Mouse (Mus musculus): ENCODE results near the gene 3100002H09Rik. TPM values are rescaled to one million over a fixed set of nuclear protein-coding genes. Genes with fewer than 3 reads are reported as not detected.

The 3100002H09Rik gene
- polyA plus RNA-seq, 1 experiment from 2014 or later, result not detected

Other genes with a start within 250 kb of the 3100002H09Rik start
- gene Pou3f1, start 46.0 kb upstream of the 3100002H09Rik start, polyA plus RNA-seq (2014; fragmentation: Nextera tagmentation; extraction: Ambion mirVana), result 14.8 and 15.3 TPM in 2 replicates
- 34.5 and 42.0 TPM in 2 replicates for gene Utp11, start 82.8 kb upstream of the 3100002H09Rik start, polyA plus RNA-seq (2014; fragmentation: Nextera tagmentation; extraction: Ambion mirVana)
- gene Fhl3, start 89.9 kb upstream of the 3100002H09Rik start, polyA plus RNA-seq (2014; fragmentation: Nextera tagmentation; extraction: Ambion mirVana), result 1.4 TPM in 2 replicates
- gene Sf3a3, start 104.0 kb upstream of the 3100002H09Rik start, polyA plus RNA-seq (2014; fragmentation: Nextera tagmentation; extraction: Ambion mirVana), result 118 TPM in 2 replicates
- 20.8 and 22.1 TPM in 2 replicates for gene Inpp5b, start 131.0 kb upstream of the 3100002H09Rik start, polyA plus RNA-seq (2014; fragmentation: Nextera tagmentation; extraction: Ambion mirVana)
- 12.7 and 13.6 TPM in 2 replicates for gene Mtf1, start 191.3 kb upstream of the 3100002H09Rik start, polyA plus RNA-seq (2014; fragmentation: Nextera tagmentation; extraction: Ambion mirVana)
- gene Yrdc, start 239.9 kb upstream of the 3100002H09Rik start, polyA plus RNA-seq (2014; fragmentation: Nextera tagmentation; extraction: Ambion mirVana), result 57.1 and 62.4 TPM in 2 replicates
- 78.0 and 90.7 TPM in 2 replicates for gene 1110065P20Rik, start 240.4 kb upstream of the 3100002H09Rik start, polyA plus RNA-seq (2014; fragmentation: Nextera tagmentation; extraction: Ambion mirVana)